Mouse (Mus musculus): Measurements from ENCODE around the gene Nlrp1a. TPM values are rescaled to one million over a fixed set of nuclear protein-coding genes. Genes with fewer than 3 reads are reported as not detected.

The Nlrp1a gene
- 0.08 TPM in 1 of 2 replicates, not detected in the other for polyA plus RNA-seq (2021; fragmentation: Nextera tagmentation)
- long read RNA-seq, experiment 1: 0 reads
- long read RNA-seq, experiment 2, partial matches to known transcripts: 0 of 1 reads
- long read RNA-seq, experiment 2, other reads (novel, unspliced or antisense): 1 of 1 reads

GRCm38 (mm10) chr11:71144661-71145060 lies at the start of gene Nlrp1a:
TSS of gene Nlrp1a (minus strand) at chr11:71144704.

Other genes starting within 250 kb of the Nlrp1a start
- 28.3 and 31.0 TPM in 2 replicates for gene Nup88, start 174.7 kb downstream of the Nlrp1a start, polyA plus RNA-seq (2021; fragmentation: Nextera tagmentation)
- gene Rpain, start 174.5 kb downstream of the Nlrp1a start, polyA plus RNA-seq (2021; fragmentation: Nextera tagmentation): 34.4 and 35.8 TPM in 2 replicates
- 203 and 224 TPM in 2 replicates for gene C1qbp, start 161.7 kb downstream of the Nlrp1a start, polyA plus RNA-seq (2021; fragmentation: Nextera tagmentation)
- gene Dhx33, start 140.3 kb downstream of the Nlrp1a start, polyA plus RNA-seq (2021; fragmentation: Nextera tagmentation): 9.3 and 10.0 TPM in 2 replicates
- gene Mis12, start 125.1 kb downstream of the Nlrp1a start, polyA plus RNA-seq (2021; fragmentation: Nextera tagmentation): 7.4 and 9.8 TPM in 2 replicates
- gene Derl2, start 124.9 kb downstream of the Nlrp1a start, polyA plus RNA-seq (2021; fragmentation: Nextera tagmentation): 24.1 and 25.6 TPM in 2 replicates
- 214 and 233 TPM in 2 replicates for gene 6330403K07Rik, start 111.2 kb downstream of the Nlrp1a start, polyA plus RNA-seq (2021; fragmentation: Nextera tagmentation)
- not detected in 2 replicates for gene Nlrp1b, start 86.0 kb upstream of the Nlrp1a start, polyA plus RNA-seq (2021; fragmentation: Nextera tagmentation)